Mouse (Mus musculus) embryonic facial prominence, embryonic 12.5 days (tissue): ENCODE data around the gene Cacna2d4. TPM values are rescaled to one million over a fixed set of nuclear protein-coding genes. Genes with fewer than 3 reads are reported as not detected.

ENCODE experiments used
- ATAC-seq: fragments of 200-750 bp; cut with Nextera tagmentation; 2 replicates; pipeline ENCODE4 v1.8.0; 2017; ENCODE audit not compliant: insufficient number of reproducible peaks, insufficient read depth, low FRiP score, low TSS enrichment
- H3K27ac ChIP-seq: fragments of 300-500 bp; sonication (generic); 2 replicates; pipeline ENCODE4 v1.5.1; 2016; ENCODE audit warnings: mild to moderate bottlenecking
- H3K27me3 ChIP-seq: fragments of 300-500 bp; sonication (generic); 2 replicates; pipeline ENCODE4 v1.6.1; 2016; ENCODE audit warnings: mild to moderate bottlenecking, moderate library complexity
- H3K36me3 ChIP-seq: fragments of 300-500 bp; sonication (generic); 2 replicates; pipeline ENCODE4 v1.6.1; 2016; ENCODE audit warnings: mild to moderate bottlenecking
- H3K4me1 ChIP-seq: fragments of 300-500 bp; sonication (generic); 2 replicates; pipeline ENCODE4 v1.6.1; 2016
- H3K4me2 ChIP-seq: fragments of 300-500 bp; sonication (generic); replicated peaks from 2 replicates; pipeline ENCODE4 v1.6.1; 2016; ENCODE audit warnings: mild to moderate bottlenecking, moderate library complexity
- H3K4me3 ChIP-seq: fragments of 300-500 bp; sonication (generic); 2 replicates; pipeline ENCODE4 v1.5.1; 2016; ENCODE audit warnings: mild to moderate bottlenecking
- H3K9ac ChIP-seq: fragments of 300-500 bp; sonication (generic); 2 replicates; pipeline ENCODE4 v1.6.1; 2016; ENCODE audit warnings: mild to moderate bottlenecking, moderate library complexity
- H3K9me3 ChIP-seq: fragments of 300-500 bp; sonication (generic); 2 replicates; pipeline ENCODE4 v1.6.1; 2016; ENCODE audit warnings: mild to moderate bottlenecking, moderate library complexity
- WGBS: fragments of 180-500 bp; shearing (Covaris S2); methylation state at CpG from one replicate; pipeline ENCODE4 v1.1.7; 2016; 5-methylcytosine and 5-hydroxymethylcytosine counted together
- polyA plus RNA-seq: library from polyadenylated mRNA; unstranded; fragments of >200 nt; fragmentation: Nextera tagmentation; extraction: Ambion mirVana; gene quantifications from 2 replicates; pipeline ENCODE4 v1.2.1, GENCODE M21; 2016

The Cacna2d4 gene
- polyA plus RNA-seq, 1 experiment from 2014 or later: not detected

- 74% methylated on average over 7 of the region's 7 CpGs for WGBS
- ATAC-seq: no peak
- no peak overlapping the region for H3K9ac ChIP-seq
- H3K4me3 ChIP-seq: no peak overlapping the region
- H3K4me1 ChIP-seq: peaks cover 8% of the 10 kb centered on the region; the same call in 1 of the 2 replicates
- no peaks in the 10 kb centered on the region for H3K36me3 ChIP-seq
- H3K9me3 ChIP-seq: no peaks in the 10 kb centered on the region
- no peak overlapping the region for H3K27ac ChIP-seq
- no peaks in the 10 kb centered on the region for H3K27me3 ChIP-seq
- H3K4me2 ChIP-seq: no peak overlapping the region
Observed at GRCm38 (mm10) chr6:119314751-119315476, 78.6 kb downstream of the Cacna2d4 start.

- ATAC-seq: no peak
- Histone ChIP-seq H3K4me1 (peaks cover 2% of the 10 kb centered on the region; the same call in 1 of the 2 replicates), H3K36me3 (no peaks in the 10 kb centered on the region), H3K4me2 (no peak overlapping the region), H3K4me3 (no peak overlapping the region), H3K9ac (no peak overlapping the region), H3K9me3 (no peaks in the 10 kb centered on the region), H3K27ac (no peak overlapping the region), H3K27me3 (0 out of 2 replicates have a peak, but pooled peaks cover 4% of the 10 kb centered on the region)
- 77% methylated on average over 9 of the region's 9 CpGs for WGBS
Observed at GRCm38 (mm10) chr6:119318732-119319131, 82.4 kb downstream of the Cacna2d4 start.

GRCm38 (mm10) chr6:119319358-119319757 lies 83.0 kb downstream of the Cacna2d4 start:
- WGBS: 85% methylated on average over 2 of the region's 2 CpGs
- H3K27ac ChIP-seq: no peak overlapping the region
- H3K36me3 ChIP-seq: no peaks in the 10 kb centered on the region
- no peak overlapping the region for H3K4me3 ChIP-seq
- no peaks in the 10 kb centered on the region for H3K9me3 ChIP-seq
- no peak overlapping the region for H3K4me2 ChIP-seq
- peaks cover 10% of the 10 kb centered on the region for H3K27me3 ChIP-seq
- H3K4me1 ChIP-seq: no peaks in the 10 kb centered on the region
- H3K9ac ChIP-seq: no peak overlapping the region
- ATAC-seq: no peak

- WGBS: 24% methylated on average over 16 of the region's 16 CpGs
- Histone ChIP-seq H3K4me2 (no peak overlapping the region), H3K9ac (no peak overlapping the region), H3K27me3 (peaks cover 20% of the 10 kb centered on the region), H3K9me3 (no peaks in the 10 kb centered on the region), H3K4me1 (no peaks in the 10 kb centered on the region), H3K27ac (no peak overlapping the region), H3K36me3 (no peaks in the 10 kb centered on the region), H3K4me3 (no peak overlapping the region)
- ATAC-seq: no peak
Observed at GRCm38 (mm10) chr6:119320481-119320880, 84.2 kb downstream of the Cacna2d4 start.

- 73% methylated on average over 7 of the region's 7 CpGs for WGBS
- ATAC-seq: no peak
- Histone ChIP-seq H3K36me3 (no peaks in the 10 kb centered on the region), H3K9ac (no peak overlapping the region), H3K27me3 (peaks cover 31% of the 10 kb centered on the region), H3K4me2 (no peak overlapping the region), H3K9me3 (no peaks in the 10 kb centered on the region), H3K4me3 (no peak overlapping the region), H3K27ac (no peak overlapping the region), H3K4me1 (no peaks in the 10 kb centered on the region)
Observed at GRCm38 (mm10) chr6:119321752-119322151, 85.4 kb downstream of the Cacna2d4 start.

GRCm38 (mm10) chr6:119324776-119325175 lies 88.5 kb downstream of the Cacna2d4 start:
- Histone ChIP-seq H3K4me3 (no peak overlapping the region), H3K4me1 (peaks cover 9% of the 10 kb centered on the region; the same call in 1 of the 2 replicates), H3K27me3 (peaks cover 58% of the 10 kb centered on the region), H3K4me2 (no peak overlapping the region), H3K9me3 (no peaks in the 10 kb centered on the region), H3K9ac (no peak overlapping the region), H3K27ac (no peak overlapping the region), H3K36me3 (no peaks in the 10 kb centered on the region)
- 48% methylated on average over 10 of the region's 10 CpGs for WGBS
- no peak for ATAC-seq

- peaks cover 70% of the 10 kb centered on the region for H3K27me3 ChIP-seq
- no peak overlapping the region for H3K4me3 ChIP-seq
- peaks cover 19% of the 10 kb centered on the region; the same call in 1 of the 2 replicates for H3K4me1 ChIP-seq
- no peak overlapping the region for H3K27ac ChIP-seq
- no peak overlapping the region for H3K4me2 ChIP-seq
- H3K9me3 ChIP-seq: no peaks in the 10 kb centered on the region
- no peaks in the 10 kb centered on the region for H3K36me3 ChIP-seq
- H3K9ac ChIP-seq: no peak overlapping the region
- no peak for ATAC-seq
- WGBS: 73% methylated on average over 6 of the region's 6 CpGs
Observed at GRCm38 (mm10) chr6:119325978-119326377, 89.7 kb downstream of the Cacna2d4 start.

- 33% methylated on average over 7 of the region's 7 CpGs for WGBS
- Histone ChIP-seq H3K4me2 (no peak overlapping the region), H3K9me3 (no peaks in the 10 kb centered on the region), H3K36me3 (no peaks in the 10 kb centered on the region), H3K27ac (no peak overlapping the region), H3K27me3 (peaks cover 76% of the 10 kb centered on the region), H3K4me3 (no peak overlapping the region), H3K9ac (no peak overlapping the region), H3K4me1 (peaks cover 20% of the 10 kb centered on the region; the same call in 1 of the 2 replicates)
- no peak for ATAC-seq
Observed at GRCm38 (mm10) chr6:119326541-119326940, 90.2 kb downstream of the Cacna2d4 start.

- H3K9me3 ChIP-seq: no peaks in the 10 kb centered on the region
- H3K36me3 ChIP-seq: no peaks in the 10 kb centered on the region
- 5% methylated on average over 11 of the region's 11 CpGs for WGBS
- H3K4me3 ChIP-seq: no peak overlapping the region
- no peak overlapping the region for H3K27ac ChIP-seq
- H3K27me3 ChIP-seq: peaks cover 85% of the 10 kb centered on the region
- H3K4me2 ChIP-seq: no peak overlapping the region
- H3K9ac ChIP-seq: no peak overlapping the region
- peaks cover 20% of the 10 kb centered on the region; the same call in 1 of the 2 replicates for H3K4me1 ChIP-seq
- ATAC-seq: no peak
Observed at GRCm38 (mm10) chr6:119328521-119329115, 92.3 kb downstream of the Cacna2d4 start.

GRCm38 (mm10) chr6:119329215-119329714 lies 92.9 kb downstream of the Cacna2d4 start:
- peaks cover 20% of the 10 kb centered on the region; the same call in 1 of the 2 replicates for H3K4me1 ChIP-seq
- H3K9me3 ChIP-seq: no peaks in the 10 kb centered on the region
- H3K9ac ChIP-seq: no peak overlapping the region
- H3K4me3 ChIP-seq: no peak overlapping the region
- no peak; the same call in 1 of the 2 replicates for ATAC-seq
- no peaks in the 10 kb centered on the region for H3K36me3 ChIP-seq
- no peak overlapping the region for H3K4me2 ChIP-seq
- 1% methylated on average over 8 of the region's 8 CpGs for WGBS
- H3K27ac ChIP-seq: no peak overlapping the region
- peaks cover 79% of the 10 kb centered on the region for H3K27me3 ChIP-seq

- Histone ChIP-seq H3K9ac (no peak overlapping the region), H3K9me3 (no peaks in the 10 kb centered on the region), H3K27ac (no peak overlapping the region), H3K4me2 (peak overlapping the region; percentile 58), H3K36me3 (no peaks in the 10 kb centered on the region), H3K27me3 (peaks cover 77% of the 10 kb centered on the region), H3K4me1 (peaks cover 20% of the 10 kb centered on the region; the same call in 1 of the 2 replicates), H3K4me3 (peak overlapping the region; percentile 34)
- no peak for ATAC-seq
- WGBS: 10% methylated on average over 6 of the region's 6 CpGs
Observed at GRCm38 (mm10) chr6:119329936-119330335, 93.6 kb downstream of the Cacna2d4 start.

GRCm38 (mm10) chr6:119330506-119330905 lies 94.2 kb downstream of the Cacna2d4 start, which contains the start of gene Lrtm2:
Gene Lrtm2, minus strand, starts transcription at chr6:119330766.
- H3K9me3 ChIP-seq: no peaks in the 10 kb centered on the region
- H3K36me3 ChIP-seq: no peaks in the 10 kb centered on the region
- peak within 1 kb of the TSS; percentile 34 for H3K4me3 ChIP-seq
- peaks cover 74% of the 10 kb centered on the region for H3K27me3 ChIP-seq
- H3K27ac ChIP-seq: no peak within 1 kb of the TSS
- no peak within 1 kb of the TSS for H3K9ac ChIP-seq
- peaks cover 20% of the 10 kb centered on the region; the same call in 1 of the 2 replicates for H3K4me1 ChIP-seq
- WGBS: 1% methylated on average over 30 of the region's 31 CpGs
- ATAC-seq: no peak
- peak within 1 kb of the TSS; percentile 58 for H3K4me2 ChIP-seq
